Mouse (Mus musculus): ENCODE data around the gene Rnf39.

DNA sequence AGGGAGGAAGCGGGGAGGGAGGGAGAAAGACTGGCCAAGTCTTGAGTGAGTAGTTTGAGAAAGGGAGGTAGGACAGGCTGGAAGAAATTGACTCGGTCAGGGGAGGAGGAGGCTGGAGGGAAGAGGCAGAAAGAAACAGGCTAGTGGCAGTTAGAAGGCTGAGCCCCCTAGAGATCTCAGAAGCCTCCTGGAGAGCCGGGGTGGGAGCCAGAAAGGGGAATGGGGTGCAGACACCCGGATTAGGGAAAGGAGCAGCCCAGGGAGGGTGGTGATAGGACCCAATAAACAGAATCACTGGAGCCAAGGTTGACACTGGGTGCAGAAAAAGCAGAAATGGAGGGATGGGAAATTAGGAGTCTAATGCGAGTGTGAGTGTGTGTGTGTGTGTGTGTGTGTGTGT is 973 bp downstream of the Rnf39 start:
- TF ChIP-seq TAL1 (IDR thresholded peaks at IDR 0.05; ENCODE audit: low read length): no peak
- TF ChIP-seq GATA1 (IDR thresholded peaks at IDR 0.05; ENCODE audit: low read length): no peak

Data from erythroblast, embryonic 14.5 days (primary cell).